Mouse (Mus musculus): ENCODE results near the gene Mfrp.

- TF ChIP-seq CTCF (IDR thresholded peaks at IDR 0.05; ENCODE audit: control insufficient read depth, insufficient read depth, low read length), result no peak
- no peak for TF ChIP-seq POLR2A (IDR thresholded peaks at IDR 0.05; ENCODE audit: borderline replicate concordance, control insufficient read depth, low read depth, low read length)
Observed at GRCm38 (mm10) chr9:44130581-44131275, 29.2 kb downstream of the Mfrp start.

Data from bone marrow, adult 2 months (tissue).